Mouse (Mus musculus): Measurements from ENCODE around the gene Kng2. TPM values are rescaled to one million over a fixed set of nuclear protein-coding genes. Genes with fewer than 3 reads are reported as not detected.
A peak's percentile ranks its signal among the peaks of the same experiment; 100 is the strongest.
"Not testable (repeated sequence)": the region's sequence is repeated elsewhere in the genome, so short reads cannot be mapped to it uniquely, and the experiment has no call there.

Gene Kng2
- not detected for total RNA-seq (2021)
- long read RNA-seq, experiment 1, result 0 reads
- long read RNA-seq, experiment 2, result 0 reads

DNA sequence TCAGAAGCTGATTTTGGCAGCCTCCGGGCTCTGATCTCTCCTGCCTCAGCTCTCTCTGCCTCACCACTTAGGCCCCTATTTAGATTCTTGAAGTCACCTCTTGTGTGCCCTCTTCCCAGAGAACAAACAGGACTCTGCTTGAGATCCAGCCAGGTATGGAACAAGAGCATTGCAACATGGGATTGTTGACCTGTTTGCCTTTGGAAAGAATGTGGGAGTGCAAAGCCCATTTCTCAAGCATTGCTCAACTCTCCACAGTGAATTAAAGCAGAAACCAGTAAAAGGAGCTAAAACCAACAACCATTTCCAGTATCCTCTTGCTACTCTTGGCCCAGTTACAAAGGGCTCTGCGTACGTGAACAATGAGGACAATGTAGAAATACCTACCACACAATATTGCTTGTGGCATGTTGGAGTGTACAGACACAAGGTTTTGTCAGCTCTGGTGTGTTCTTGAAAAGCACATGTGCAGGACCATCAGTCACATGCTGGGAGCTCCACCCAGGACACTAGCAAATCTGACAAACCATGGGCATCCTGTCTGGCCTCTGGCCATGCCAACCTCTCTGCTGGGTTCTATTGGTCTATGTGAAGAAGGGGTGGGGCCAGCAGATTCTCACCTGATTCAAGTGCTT is at the start of gene Kng2:
TSS of gene Kng2 (minus strand) at position 517 of the 635 bp plus-strand sequence.
- DNase-seq (ENCODE audit: low spot score in 2 of 2), result not testable (repeated sequence)

DNA sequence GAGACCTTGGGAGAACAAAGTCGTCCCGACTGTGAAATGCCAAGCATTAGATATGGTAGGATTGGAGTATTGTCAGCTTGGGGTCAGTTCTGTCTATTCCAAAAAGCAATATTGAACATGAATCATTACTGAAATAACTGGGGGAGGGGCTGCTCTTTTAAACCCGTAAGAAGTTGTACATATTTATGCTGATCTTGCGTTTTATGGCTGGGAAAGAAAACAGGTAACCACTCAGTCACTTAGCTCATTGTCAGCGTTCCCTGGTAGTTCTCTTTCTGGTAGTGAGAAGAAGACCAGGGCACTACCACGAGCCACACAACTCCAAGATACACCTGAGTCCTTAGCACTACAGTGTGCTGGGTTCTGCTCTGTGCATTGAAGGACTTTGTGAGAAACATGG is 48.2 kb upstream of the Kng2 start:
- DNase-seq (ENCODE audit: low spot score in 2 of 2), result not testable (repeated sequence)

DNA sequence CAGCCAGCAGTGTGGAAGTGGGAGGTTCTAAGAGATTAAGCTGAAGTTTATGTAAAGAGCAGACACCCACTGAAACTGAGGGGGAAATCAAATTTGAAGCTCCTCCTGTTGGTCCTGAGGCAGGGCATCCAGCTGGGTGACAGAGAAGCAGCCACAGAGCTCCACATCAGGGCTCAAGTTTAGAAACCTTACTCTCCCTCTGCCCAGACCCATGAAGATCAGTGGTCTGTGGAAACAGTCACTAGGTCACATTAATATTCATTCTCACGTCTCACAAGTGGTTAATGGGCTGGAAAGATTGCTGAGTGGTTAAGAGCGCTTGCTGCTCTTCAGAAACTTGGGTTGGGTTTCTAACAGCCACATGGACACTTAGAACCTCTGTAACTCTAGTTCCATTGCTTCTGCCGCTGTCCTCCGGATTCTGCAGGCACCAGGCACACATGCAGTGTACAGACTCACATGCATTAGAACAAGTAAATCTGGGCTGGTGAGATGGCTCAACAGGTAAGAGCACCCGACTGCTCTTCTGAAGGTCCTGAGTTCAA is 31.6 kb upstream of the Kng2 start:
- not testable (repeated sequence) for DNase-seq (ENCODE audit: low spot score in 2 of 2)

DNA sequence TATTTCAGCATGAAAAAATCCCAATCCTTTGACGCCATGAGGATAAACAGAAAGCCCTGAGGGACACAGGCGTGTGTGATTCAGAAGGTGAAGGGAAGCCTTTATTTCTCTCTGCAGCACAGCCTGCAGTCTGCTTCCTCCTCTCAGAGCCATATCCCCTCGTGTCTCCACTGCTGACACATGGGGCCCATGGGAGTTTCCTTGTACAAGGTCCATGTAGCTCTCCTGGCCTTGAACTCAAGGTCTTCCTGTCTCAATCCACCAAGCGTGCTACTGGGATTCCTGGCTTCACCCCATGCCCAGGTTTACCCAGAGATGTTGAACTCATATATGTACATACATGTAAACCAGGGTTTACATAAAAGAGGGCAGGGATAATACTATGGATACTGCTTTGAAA is 30.3 kb upstream of the Kng2 start:
- DNase-seq (ENCODE audit: low spot score in 2 of 2), result not testable (repeated sequence)

DNA sequence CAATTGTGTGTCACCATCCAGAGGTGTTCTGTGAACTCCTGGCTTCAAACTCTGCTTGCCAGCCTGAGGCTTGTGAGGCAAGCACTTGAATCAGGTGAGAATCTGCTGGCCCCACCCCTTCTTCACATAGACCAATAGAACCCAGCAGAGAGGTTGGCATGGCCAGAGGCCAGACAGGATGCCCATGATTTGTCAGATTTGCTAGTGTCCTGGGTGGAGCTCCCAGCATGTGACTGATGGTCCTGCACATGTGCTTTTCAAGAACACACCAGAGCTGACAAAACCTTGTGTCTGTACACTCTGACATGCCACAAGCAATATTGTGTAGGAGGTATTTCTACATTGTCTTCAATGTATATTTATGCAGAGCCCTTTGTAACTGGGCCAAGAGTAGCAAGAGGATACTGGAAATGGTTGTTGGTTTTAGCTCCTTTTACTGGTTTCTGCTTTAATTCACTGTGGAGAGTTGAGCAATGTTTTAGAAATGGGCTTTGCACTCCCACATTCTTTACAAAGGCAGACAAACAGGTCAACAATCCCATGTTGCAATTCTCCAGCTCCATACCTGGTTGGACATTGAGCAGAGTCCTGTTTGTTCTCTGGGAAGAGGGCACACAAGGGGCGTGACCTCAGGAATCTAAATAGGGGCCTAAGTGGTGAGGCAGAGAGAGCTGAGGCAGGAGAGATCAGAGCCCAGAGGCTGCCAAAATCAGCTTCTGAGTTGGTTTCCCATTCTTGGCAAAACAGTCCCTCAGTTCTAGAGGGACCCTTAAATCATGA is 28.6 kb upstream of the Kng2 start, which contains the start of gene Kng1:
TSS of gene Kng1 (plus strand) at position 198 of the 780 bp plus-strand sequence.
- not testable (repeated sequence) for DNase-seq (ENCODE audit: low spot score in 2 of 2)

DNA sequence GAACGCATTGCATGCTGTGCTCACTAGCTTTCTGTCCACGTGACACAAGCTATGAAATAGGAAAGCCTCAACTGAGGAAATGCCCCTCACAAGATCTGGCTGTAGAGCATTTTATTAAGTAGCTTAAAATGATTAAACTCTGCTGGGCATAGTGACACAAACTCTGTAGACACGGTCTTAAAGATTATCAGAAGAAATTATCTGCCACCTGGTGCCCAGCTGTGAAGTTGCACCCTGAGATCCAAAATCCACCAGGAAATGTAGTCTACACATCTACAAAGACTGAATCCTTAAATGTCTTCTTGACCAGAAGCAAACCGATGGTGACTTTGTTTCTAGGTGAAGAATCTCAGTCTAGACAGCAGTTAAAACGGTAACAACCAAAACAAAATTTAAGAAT is 17.0 kb upstream of the Kng2 start:
- DNase-seq (ENCODE audit: low spot score in 2 of 2), result peak; percentile 3 to 34

DNA sequence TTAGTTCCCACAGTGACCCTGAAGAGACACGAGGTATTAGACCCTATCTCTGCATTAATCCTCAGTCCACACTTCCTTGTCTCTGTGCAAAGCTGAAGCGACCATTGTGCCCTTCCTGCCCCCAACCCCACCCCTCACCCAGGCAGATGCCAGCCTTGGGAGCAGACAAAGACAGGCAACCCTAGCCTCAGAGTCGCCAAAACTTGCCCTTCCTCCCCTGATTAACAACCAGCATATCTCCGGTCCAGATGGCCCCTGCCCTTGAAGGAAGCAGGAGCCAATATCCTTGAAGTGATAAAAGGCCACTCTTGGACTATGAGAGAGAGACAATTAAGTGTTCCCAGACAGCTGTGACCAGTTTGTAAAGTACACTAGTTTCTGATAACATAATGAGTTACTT is 11.6 kb upstream of the Kng2 start:
- no peak for DNase-seq (ENCODE audit: low spot score in 2 of 2)

DNA sequence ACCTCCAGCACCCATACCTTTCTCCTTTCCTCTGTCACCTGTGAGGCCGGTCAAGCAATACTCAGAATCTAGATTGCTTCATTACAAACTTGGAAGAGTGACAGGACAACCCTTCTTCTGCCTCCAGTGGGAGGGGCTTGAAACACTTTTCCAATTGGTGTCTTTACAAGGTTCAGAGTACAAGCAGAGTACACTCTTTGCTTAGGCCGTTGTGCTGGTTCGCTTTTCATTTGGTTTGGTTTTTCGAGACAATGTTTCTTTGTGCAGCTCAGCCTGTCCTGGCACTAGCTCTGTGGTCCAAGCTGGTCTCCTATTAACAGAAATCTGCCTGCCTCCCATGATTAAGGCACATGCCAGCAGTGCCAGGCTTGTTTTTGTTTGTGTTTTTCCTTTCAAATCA is 10.0 kb upstream of the Kng2 start:
- DNase-seq (ENCODE audit: low spot score in 2 of 2), result peak in 1 of 2 experiments; percentile 12

DNA sequence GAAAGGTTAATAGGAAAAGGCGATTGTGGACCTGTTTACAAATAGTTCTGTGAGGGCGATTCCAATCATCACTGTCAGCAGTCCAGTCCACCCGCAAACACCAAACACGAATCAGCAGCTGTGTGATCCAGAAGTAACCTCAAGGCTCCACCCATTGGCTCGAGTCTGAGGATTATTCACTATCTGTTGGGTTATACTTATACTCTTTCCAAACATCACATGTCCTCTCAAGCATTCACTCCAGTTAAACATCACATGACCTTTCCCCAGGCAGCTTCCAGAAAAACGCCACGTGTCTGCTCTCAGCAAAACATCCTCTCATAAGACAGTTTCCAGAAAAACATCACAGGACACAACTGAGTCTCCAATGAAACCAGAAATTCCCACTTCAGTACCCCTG is 8.5 kb upstream of the Kng2 start:
- no peak for DNase-seq (ENCODE audit: low spot score in 2 of 2)

DNA sequence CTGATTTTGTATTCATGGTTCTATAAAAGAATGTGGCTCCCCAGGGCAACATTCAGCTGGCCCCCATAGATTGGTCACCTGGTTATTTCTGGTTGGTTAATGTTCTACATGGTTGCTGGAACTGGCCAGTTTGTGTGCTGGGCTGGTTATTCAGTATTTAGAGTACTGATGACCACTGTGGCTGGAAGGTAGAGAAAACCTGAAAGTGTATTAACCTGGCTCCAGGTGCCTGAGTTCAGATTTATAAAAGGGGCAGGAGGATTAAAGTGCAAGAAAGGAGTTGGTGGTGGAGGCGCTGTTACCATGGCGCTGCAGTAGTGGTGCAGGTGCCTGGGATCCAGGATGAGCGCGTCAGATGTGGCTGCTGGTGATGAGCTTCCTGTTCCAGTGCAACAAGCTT is 4.4 kb upstream of the Kng2 start:
- DNase-seq (ENCODE audit: low spot score in 2 of 2), result no peak

DNA sequence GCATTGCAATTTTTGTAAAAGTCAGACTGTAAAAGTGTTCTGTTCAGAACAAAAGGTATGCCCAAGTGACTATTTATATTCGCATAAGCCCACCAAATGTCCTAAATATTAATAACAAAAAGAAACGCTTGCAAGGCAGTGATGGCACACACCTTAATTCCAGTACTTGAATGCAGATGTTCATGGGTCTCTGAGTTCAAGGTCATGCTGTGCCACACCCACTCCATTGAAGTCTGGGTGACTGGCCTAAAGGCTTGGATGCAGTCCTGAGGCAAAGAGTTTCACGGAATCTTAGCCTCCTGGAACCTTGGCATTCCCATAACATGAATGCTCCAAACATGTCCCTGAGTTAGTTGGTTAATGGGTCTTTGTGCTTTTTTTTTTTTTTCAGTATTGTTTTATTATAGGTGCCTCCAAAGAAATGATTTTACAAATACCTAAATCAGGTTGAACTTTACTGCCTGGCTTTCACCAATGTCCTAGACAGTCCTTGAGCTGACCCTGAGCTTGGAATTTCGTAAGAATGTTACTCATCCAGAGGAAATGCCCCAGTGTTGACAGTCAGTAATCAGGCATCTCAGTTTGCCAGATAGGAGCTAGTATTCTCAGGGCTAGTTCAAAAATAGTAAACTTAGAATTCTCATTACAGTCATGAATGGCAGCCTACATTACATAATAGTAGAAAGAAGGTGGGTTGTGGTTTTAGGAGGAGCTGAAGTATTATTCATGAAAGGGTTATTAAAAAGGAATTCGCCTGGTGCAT is 1.6 kb upstream of the Kng2 start:
- no peak for DNase-seq (ENCODE audit: low spot score in 2 of 2)

DNA sequence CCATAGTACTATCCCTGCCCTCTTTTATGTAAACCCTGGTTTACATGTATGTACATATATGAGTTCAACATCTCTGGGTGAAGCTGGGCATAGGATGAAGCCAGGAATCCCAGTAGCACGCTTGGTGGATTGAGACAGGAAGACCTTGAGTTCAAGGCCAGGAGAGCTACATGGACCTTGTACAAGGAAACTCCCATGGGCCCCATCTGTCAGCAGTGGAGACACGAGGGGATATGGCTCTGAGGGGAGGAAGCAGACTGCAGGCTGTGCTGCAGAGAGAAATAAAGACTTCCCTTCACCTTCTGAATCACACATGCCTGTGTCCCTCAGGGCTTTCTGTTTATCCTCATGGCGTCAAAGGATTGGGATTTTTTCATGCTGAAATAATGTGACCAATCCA is 1.9 kb downstream of the Kng2 start:
- DNase-seq (ENCODE audit: low spot score in 2 of 2), result not testable (repeated sequence)

DNA sequence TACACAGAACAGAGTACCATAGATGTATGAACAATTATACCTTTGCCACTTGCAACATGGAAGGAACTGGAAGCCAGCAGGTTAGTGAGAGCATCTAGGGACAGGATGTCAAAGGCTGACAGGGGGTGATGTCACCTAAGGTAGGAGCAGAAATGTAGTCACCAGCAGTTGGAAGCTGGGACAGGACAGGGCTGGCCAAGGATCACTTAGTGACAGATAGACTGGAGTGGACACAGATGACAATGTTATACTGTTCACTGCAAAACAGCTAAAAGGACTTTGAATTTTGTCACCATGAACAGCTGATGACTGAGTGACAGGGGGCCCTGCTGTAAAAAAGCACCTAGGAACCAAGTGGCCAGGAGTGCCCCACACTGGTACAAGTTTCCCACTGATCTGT is 2.7 kb downstream of the Kng2 start:
- no peak for DNase-seq (ENCODE audit: low spot score in 2 of 2)

DNA sequence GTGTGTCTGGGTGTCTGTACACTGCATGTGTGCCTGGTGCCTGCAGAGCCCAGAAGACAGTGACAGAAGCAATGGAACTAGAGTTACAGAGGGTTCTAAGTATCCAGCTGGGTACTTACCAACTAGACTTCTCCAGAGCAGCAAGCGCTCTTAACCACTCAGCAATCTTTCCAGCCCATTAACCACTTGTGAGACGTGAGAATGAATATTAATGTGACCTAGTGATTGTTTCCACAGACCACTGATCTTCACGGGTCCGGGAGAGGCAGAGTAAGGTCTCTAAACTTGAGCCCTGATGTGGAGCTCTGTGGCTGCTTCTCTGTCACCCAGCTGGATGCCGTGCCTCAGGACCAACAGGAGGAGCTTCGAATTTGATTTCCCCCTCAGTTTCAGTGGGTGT is 4.2 kb downstream of the Kng2 start:
- no peak for DNase-seq (ENCODE audit: low spot score in 2 of 2)

DNA sequence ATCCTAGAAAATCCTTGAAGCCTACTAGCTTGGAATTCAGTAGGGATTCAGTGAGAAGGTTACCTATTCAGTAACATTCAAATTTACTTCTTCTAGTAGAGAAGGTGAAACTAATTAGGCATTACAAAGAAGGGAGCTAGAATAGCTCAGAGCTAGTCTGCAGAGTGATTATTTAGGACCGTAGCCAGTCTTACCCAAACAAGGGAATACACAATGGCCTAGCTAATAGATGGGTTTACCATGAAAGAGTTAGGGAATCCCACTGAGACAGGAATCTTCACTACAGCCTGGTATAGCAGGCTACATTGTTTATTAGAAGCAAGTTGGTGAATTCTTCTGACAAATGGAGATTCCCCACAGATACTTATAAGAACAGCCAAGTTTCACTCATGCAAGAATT is 8.7 kb downstream of the Kng2 start:
- DNase-seq (ENCODE audit: low spot score in 2 of 2), result not testable (repeated sequence)

DNA sequence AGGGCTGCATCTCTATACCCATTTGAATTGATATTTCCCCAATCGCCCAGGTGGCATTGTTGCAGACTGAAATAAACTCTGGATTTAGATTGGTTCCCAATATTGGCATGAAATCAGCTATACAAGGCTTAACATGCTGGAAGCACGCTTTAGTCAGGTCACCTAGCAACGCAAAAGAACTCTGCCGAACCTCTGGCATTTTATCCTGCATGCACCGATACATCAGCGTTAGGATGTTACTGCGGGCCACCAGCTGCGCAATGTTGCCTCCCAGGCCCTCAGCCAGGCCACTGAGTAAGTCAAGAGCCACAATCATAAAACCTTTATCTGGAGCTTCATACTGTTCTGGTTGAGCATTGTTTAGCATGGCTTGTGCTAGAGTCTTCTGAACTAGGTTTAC is 14.6 kb downstream of the Kng2 start:
- DNase-seq (ENCODE audit: low spot score in 2 of 2), result peak; percentile 8 to 16

DNA sequence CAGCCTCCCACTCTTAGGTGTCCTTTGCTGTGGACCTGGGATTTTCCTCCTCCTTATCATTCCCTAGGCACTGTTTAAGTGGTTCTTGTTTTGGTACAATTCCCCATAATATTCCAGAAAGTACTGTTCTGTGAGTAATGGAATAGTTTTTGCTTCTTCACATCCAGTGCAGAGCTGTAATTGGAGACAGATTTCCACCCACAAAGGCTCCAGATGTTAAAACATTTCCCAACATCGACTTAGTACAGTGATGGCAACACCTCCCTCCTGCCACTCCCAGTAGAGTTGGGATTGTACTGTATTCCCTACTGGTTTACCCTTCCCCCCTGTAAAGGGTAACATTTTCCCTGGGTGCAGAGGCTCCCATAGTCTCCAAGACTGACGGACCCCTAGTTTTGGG is 15.5 kb downstream of the Kng2 start:
- DNase-seq (ENCODE audit: low spot score in 2 of 2), result not testable (repeated sequence)

DNA sequence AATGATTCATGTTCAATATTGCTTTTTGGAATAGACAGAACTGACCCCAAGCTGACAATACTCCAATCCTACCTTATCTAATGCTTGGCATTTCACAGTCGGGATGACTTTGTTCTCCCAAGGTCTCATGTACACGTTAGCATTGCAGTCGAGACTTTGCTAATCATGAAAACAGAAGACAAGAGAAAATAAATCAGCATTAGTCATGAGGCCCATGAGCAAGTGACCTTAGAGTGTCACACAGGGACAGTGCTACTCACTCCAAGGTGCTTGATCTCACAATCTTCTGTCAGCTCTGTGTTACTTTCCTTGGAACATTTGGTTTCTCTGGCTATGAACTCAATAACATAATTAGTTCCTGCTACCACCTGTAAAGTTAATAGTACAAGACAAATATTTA is 32.3 kb downstream of the Kng2 start:
- DNase-seq (ENCODE audit: low spot score in 2 of 2), result not testable (repeated sequence)

DNA sequence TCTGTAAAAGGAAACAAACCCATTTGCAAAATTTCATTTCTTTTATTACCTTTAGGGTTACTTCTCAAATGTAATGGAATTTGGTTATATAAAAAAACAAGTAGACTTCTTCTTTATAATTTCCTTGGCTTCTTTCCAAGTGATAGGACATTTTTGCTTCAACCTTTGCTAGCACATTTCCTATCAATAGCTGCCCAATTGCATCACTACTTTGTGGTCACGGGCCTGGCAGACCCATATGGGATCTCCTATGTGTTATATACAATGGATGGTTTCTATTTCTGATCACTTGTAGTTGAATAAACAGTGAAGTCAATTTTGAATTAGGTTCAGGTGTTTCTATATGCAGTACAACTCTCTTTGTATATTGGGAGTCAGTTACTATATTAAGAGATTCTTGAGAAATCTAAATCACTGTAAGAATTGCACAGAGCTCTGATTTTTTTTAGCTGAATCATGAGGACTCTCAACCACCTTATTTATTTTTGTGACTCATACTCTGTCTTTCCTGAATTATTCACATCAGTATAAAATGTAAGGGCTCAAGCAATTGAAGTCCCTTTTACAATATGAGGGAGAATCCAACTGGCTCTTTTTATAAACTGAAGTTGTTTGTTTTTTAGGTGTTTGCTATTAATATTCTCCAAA is 61.8 kb downstream of the Kng2 start:
- DNase-seq (ENCODE audit: low spot score in 2 of 2), result no peak

DNA sequence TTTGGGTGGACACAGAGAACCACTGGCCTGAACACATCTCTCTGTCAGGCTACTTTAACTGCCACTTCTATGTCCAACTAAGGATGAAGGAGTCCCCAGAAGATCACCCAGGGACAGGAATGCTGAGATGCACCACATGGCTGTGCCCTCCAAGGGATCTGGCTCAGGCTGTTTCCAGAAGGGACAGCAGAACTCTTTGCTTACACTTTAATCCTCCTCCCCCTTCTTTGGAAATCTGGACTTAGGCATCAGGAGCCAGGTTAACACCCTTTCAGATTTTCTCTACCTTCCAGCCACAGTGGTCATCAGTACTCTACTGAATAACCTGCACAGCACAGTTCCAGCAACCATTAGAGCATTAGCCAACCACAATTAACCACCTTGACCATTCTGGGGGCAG is 66.0 kb downstream of the Kng2 start:
- no peak for DNase-seq (ENCODE audit: low spot score in 2 of 2)

DNA sequence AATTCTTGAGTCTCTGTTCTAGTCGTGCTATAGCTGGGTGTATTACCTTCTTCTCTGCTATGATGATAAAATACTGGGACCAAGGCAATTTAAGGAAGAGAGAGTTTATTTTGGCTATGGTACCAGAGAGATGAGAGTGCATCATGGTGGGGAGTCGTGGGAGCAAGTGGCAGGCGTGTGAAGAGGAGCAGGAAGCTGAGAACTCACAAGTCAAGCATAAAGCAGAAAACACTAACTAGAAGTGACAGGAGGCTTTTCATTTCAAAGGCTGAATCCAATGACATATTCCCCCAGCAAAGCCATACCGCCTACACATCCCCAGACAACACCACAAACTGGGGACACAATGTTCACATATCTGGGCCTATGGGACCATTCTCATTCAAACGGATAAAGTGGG is 67.0 kb downstream of the Kng2 start:
- no peak for DNase-seq (ENCODE audit: low spot score in 2 of 2)
